Mouse (Mus musculus) embryo, embryonic 10 days (tissue): ENCODE results near the gene Sult1c2.
"Not testable (repeated sequence)": the region's sequence is repeated elsewhere in the genome, so short reads cannot be mapped to it uniquely, and the experiment has no call there.

Experiments used
- DNase-seq: peaks from one replicate; pipeline ENCODE4 v3.0.0-alpha.2; 2015; ENCODE audit warnings: low spot score

Sult1c2 gene

DNA sequence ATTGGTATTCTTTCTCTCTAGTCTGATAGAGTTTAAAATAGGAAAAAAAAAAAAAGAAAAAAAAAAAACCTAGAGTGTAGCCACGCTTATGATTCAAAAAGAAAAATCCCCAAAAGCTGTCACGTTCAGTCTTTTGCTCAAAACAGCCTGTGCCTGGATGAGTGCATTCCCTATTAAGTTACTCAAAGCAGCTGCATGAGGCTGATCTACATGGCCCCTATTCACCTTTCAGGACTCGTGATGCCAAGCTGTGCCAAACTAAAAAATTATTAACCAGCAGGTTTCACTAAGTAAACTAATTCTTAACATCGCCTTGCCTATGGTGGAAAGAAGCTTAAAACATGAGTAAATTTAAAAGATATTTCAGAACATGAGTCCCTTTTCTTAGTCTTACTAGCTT is at the start of gene Sult1c2:
TSS of gene Sult1c2 (minus strand) at position 134 of the 400 bp plus-strand sequence.
- DNase-seq: no peak

DNA sequence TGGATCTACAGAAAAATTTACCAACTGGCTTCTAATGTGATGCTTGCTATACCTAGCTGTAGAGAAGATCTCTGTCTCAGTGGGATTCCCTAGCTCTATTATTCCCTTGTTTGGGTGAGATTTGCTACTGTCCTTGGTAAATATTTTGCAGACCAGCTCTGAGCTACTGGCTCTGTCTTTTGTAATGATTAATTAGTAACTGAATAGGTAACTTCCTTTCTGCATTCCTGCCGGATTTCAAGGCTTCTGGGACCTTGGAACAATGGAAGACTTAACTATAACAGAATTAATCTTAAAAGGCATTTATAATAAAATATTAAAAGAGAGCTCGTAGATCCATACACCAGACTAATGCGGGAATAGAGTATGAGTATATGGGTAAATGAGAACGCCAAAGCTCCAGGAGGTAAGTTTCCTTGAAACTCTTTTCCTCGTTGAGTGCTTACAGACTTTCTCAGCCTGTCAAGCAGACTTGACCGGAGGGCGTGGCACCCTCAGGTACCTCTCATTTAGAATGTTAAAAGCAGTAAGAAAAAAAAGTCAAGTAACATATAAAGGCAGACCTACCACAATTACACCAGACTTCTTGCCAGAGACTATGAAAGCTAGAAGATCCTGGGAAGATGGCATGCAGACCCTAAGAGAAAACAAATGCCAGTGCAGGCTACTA is 33.0 kb upstream of the Sult1c2 start:
- DNase-seq: not testable (repeated sequence)

DNA sequence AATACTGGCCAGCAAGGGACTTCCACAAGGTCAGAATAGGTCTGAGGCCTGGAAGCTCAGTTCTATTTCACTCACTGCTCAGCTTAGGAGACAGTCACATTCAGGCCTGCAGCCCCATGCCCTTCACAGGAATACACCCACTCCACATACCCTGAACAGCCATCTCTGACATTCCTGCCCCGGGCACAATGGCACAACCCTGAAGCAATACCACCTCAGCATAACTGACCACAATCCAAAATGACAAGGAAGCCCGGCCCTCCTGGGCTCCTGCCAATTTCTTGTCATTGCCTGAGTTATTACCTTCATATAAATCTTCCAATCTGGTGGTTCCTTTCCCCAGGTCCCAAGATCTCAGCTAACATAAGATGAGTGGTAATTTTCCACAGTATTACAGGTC is 28.3 kb upstream of the Sult1c2 start:
- no peak for DNase-seq

DNA sequence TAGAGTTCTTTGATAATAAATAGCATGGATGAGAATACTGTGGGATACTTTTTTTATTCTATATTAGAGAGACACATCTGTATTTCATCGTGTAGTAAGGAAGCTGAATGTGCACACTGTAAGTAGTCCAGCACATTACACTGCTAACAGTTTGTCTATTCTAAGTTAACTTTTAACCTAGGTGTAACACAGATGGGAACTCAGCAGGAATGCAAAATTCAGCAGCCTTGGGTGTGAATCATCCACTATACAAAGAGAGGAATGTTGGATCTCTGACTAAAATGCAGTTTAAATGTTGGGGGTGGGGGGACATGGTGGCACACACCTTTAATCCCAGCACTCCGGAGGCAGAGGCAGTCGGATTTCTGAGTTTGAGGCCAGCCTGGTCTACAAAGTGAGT is 26.1 kb upstream of the Sult1c2 start:
- DNase-seq: no peak

- no peak for DNase-seq
Measured at GRCm38 (mm10) chr17:53869931-53870330, 23.8 kb upstream of the Sult1c2 start.

DNA sequence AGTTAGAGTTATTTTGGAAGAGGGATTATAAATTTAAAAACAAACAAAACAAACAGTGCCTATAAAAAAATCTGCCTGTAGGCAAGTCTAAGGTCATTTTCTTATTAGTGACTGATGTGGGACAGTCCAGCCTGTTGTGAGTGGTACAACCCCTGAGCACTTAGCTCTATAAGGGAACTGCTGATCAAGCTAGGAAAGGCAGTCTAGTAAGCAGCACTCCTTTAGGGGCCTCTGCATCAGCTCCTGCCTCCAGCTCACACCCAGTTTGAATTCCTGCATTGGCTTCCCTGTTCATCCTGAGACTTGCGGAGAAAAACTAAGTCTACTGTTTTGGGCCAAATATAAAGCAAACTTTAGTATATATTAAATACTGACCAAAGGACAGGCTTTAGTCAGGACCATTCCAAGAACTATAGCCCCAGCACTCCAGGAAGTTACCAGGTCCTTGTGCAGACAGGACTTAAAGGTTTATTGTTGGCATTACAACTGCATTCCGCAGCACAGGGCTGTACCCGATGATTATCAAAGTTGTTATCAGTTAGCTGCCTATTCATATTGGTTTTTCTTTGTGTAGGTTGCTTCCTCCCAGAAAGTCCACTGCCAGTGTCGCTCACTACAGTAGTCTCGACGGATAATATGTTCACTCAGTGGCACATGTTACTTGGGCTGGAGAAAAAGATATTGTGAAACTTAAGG is 19.3 kb upstream of the Sult1c2 start:
- DNase-seq: no peak

- DNase-seq: no peak
Measured at GRCm38 (mm10) chr17:53860548-53860947, 14.4 kb upstream of the Sult1c2 start.

- DNase-seq: no peak
Measured at GRCm38 (mm10) chr17:53854992-53855391, 8.9 kb upstream of the Sult1c2 start.

- no peak for DNase-seq
Measured at GRCm38 (mm10) chr17:53845796-53846195, 343 bp downstream of the Sult1c2 start.

DNA sequence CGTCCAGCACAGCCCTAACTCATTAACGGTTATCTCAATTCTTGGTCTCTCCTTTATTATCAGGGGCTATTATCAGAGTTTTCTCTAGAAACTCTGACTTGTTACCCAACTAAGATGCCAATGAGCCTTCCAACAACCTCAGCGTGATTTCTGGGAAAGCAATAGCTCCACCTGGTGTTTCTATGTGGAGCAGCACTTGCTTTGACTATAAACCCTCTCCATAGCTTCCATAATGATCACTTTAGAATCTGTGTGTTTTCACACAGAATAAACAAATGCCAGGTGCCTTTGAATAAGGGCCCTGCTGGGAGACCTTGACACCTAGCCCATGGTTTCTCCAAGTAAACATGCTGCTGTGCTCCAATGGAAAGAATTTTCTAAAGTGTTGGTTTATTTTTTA is 12.8 kb downstream of the Sult1c2 start:
- DNase-seq: peak; percentile 11

- DNase-seq: not testable (repeated sequence)
Measured at GRCm38 (mm10) chr17:53803974-53804373, 42.2 kb downstream of the Sult1c2 start.

DNA sequence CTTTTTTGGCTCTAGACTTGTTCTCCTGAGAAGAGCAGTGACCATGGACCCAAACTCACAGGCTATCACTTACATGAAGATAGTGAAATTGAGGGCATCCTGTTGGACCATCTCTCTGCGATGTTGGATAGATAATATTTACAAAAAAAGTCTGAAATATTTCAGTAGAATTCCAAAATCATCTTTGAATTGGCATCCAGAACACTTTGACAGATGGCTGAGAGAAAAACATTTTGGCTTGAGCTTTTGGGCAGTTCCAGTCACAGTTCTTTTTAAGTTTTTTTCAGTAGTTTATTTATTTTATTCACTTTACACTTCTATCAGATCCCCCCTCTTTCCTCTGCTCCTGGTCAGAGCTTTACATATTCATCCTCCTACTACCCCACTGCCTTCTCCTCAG is 62.8 kb downstream of the Sult1c2 start:
- no peak for DNase-seq
